Mouse (Mus musculus): ENCODE data around the gene Med24. TPM values are rescaled to one million over a fixed set of nuclear protein-coding genes. Genes with fewer than 3 reads are reported as not detected.
"Not testable (repeated sequence)": the region's sequence is repeated elsewhere in the genome, so short reads cannot be mapped to it uniquely, and the experiment has no call there.

Med24 gene
- polyA plus RNA-seq, 1 experiment from 2014 or later: 42.2 TPM

DNA sequence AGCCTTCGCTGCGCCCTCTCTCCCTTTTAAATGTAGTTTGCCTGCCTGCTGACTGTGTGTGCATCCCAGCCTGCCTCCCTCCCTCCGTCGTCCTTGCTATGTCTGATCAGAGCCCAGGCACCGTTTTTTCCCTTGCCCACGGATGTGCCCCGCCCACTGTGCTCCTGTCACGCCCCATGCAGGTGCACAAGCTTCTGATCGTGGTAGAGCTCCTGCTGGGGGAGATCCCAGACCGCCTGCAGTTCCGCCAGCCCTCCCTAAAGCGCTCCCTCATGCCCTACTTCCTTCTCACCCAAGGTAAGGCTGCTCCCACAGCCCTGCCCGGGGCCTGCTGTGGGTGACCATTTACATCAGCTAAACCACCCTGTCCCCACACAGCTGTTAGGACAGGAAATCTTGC is 36.0 kb downstream of the Med24 start:
- WGBS: 65% methylated on average over 13 of the region's 13 CpGs
- Histone ChIP-seq H3K27ac (ENCODE audit: low read length) (no peak overlapping the region), H3K9me3 (replicated peaks; ENCODE audit: control insufficient read depth, low read length) (no peaks in the 10 kb centered on the region), H3K27me3 (ENCODE audit: control insufficient read depth, insufficient read depth, low read length) (no peaks in the 10 kb centered on the region), H3K4me2 (ENCODE audit: low read depth, low read length) (no peak overlapping the region), H3K9ac (ENCODE audit: low read length) (no peak overlapping the region), H3K4me1 (ENCODE audit: control insufficient read depth, insufficient read depth, low read length) (no peaks in the 10 kb centered on the region), H3K36me3 (ENCODE audit: control insufficient read depth, insufficient read depth, low read length) (peaks cover 49% of the 10 kb centered on the region), H3K4me3 (replicated peaks; ENCODE audit: low read length) (no peak overlapping the region)
- ATAC-seq (ENCODE audit: insufficient read depth, low FRiP score): no peak

DNA sequence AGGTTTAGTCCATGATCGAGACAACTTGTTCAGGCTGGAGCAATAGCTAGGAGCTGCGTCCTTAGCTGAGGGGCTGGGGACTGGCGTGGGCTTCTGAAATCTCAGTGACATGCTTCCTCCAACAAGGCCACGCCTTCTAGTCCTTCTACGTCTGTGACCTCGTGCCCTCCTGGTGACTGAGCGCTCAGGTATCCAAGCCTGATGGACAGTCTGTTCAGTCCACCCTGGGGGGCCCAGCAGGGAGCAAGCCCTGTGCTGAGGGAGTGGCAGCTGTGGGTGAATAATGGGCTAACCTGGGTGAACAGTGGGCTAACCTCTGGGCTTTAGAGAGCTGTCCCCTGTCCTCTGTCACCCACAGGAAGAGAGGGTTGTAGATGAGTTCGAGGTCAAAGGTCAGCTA is 41.2 kb downstream of the Med24 start:
- Histone ChIP-seq H3K9ac (ENCODE audit: low read length) (no peak overlapping the region), H3K4me3 (replicated peaks; ENCODE audit: low read length) (no peak overlapping the region), H3K27ac (ENCODE audit: low read length) (no peak overlapping the region), H3K4me2 (ENCODE audit: low read depth, low read length) (no peak overlapping the region), H3K36me3 (ENCODE audit: control insufficient read depth, insufficient read depth, low read length) (peaks cover 46% of the 10 kb centered on the region), H3K9me3 (replicated peaks; ENCODE audit: control insufficient read depth, low read length) (no peaks in the 10 kb centered on the region), H3K27me3 (ENCODE audit: control insufficient read depth, insufficient read depth, low read length) (no peaks in the 10 kb centered on the region), H3K4me1 (ENCODE audit: control insufficient read depth, insufficient read depth, low read length) (peaks cover 9% of the 10 kb centered on the region)
- 0 out of 2 replicates have a peak, but pooled peaks have one; percentile 41 for ATAC-seq (ENCODE audit: insufficient read depth, low FRiP score)
- WGBS: 78% methylated on average over 8 of the region's 8 CpGs

DNA sequence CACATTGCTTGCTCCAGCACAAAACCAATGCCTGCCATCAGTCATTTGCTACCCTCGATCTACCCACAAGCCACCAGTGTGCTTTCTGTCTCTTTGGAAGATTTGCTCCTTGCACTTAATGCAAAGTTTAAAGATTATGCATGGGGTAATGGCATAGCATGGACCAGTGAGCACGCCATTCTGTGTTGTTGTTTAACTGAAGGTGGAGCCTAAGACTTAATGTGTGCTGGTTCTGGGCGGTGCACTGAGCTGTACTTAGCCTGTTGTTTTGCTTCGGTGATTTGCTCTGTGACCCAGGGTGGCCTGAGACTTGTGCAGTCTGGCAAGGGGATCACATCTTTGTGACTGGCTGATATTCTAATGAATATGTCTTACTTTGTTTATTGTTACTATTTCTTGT is 42.3 kb downstream of the Med24 start:
- Histone ChIP-seq H3K27ac (ENCODE audit: low read length) (no peak overlapping the region), H3K27me3 (ENCODE audit: control insufficient read depth, insufficient read depth, low read length) (no peaks in the 10 kb centered on the region), H3K9me3 (replicated peaks; ENCODE audit: control insufficient read depth, low read length) (no peaks in the 10 kb centered on the region), H3K36me3 (ENCODE audit: control insufficient read depth, insufficient read depth, low read length) (peaks cover 40% of the 10 kb centered on the region), H3K9ac (ENCODE audit: low read length) (no peak overlapping the region), H3K4me1 (ENCODE audit: control insufficient read depth, insufficient read depth, low read length) (peaks cover 9% of the 10 kb centered on the region), H3K4me2 (ENCODE audit: low read depth, low read length) (no peak overlapping the region), H3K4me3 (replicated peaks; ENCODE audit: low read length) (no peak overlapping the region)
- no peak for ATAC-seq (ENCODE audit: insufficient read depth, low FRiP score)
- 73% methylated on average over 4 of the region's 4 CpGs for WGBS

DNA sequence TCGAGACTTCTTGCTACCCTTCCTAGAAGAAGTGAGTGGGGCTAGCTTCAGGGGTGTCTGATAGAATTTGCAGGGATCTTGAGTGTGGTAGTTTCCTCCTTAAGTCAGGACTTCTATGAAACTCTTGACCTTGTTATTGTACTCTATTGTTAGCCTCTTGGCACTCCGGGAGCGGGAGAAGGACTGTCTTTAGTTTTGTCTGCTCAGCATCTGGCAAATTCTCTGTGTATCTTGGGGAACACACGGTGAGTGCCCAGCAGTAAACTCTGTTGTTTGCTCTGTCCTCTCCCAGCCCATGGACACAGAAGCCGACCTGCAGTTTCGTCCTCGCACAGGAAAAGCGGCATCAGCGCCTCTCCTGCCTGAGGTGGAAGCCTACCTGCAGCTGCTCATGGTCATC is 43.6 kb downstream of the Med24 start:
- no peaks in the 10 kb centered on the region for H3K9me3 ChIP-seq (replicated peaks; ENCODE audit: control insufficient read depth, low read length)
- H3K36me3 ChIP-seq (ENCODE audit: control insufficient read depth, insufficient read depth, low read length): peaks cover 26% of the 10 kb centered on the region
- WGBS: 88% methylated on average over 9 of the region's 9 CpGs
- no peaks in the 10 kb centered on the region for H3K27me3 ChIP-seq (ENCODE audit: control insufficient read depth, insufficient read depth, low read length)
- H3K4me3 ChIP-seq (replicated peaks; ENCODE audit: low read length): no peak overlapping the region
- peaks cover 12% of the 10 kb centered on the region for H3K4me1 ChIP-seq (ENCODE audit: control insufficient read depth, insufficient read depth, low read length)
- ATAC-seq (ENCODE audit: insufficient read depth, low FRiP score): no peak
- no peak overlapping the region for H3K9ac ChIP-seq (ENCODE audit: low read length)
- no peak overlapping the region for H3K4me2 ChIP-seq (ENCODE audit: low read depth, low read length)
- no peak overlapping the region for H3K27ac ChIP-seq (ENCODE audit: low read length)

DNA sequence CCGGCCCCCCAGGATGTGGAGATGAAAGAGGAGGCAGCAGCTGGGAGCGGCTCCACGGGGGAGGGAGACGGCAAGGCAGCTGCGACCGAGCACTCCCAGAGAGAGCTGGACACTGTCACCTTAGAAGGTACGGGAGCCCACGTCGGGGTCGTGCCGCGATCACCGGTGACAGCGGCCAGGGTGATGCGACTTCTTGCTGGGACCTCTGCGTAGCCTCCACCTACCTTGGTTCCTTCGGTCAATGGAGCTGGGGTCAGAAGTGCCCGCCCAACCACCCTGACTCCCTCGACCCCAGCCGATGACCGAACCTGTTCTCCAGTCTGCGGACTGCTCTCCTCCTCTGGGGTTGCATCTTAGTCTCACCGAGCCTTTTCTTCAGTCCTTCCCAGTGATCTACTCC is 46.4 kb downstream of the Med24 start:
- peak overlapping the region; percentile 86 for H3K4me2 ChIP-seq (ENCODE audit: low read depth, low read length)
- H3K4me3 ChIP-seq (replicated peaks; ENCODE audit: low read length): peak overlapping the region; percentile 96
- peaks cover 15% of the 10 kb centered on the region for H3K36me3 ChIP-seq (ENCODE audit: control insufficient read depth, insufficient read depth, low read length)
- WGBS: 1% methylated on average over 23 of the region's 23 CpGs
- no peaks in the 10 kb centered on the region for H3K27me3 ChIP-seq (ENCODE audit: control insufficient read depth, insufficient read depth, low read length)
- H3K9ac ChIP-seq (ENCODE audit: low read length): peak overlapping the region; percentile 97
- ATAC-seq (ENCODE audit: insufficient read depth, low FRiP score): no peak; the same call in 1 of the 2 replicates
- H3K27ac ChIP-seq (ENCODE audit: low read length): peak overlapping the region; percentile 80
- peaks cover 12% of the 10 kb centered on the region for H3K4me1 ChIP-seq (ENCODE audit: control insufficient read depth, insufficient read depth, low read length)
- H3K9me3 ChIP-seq (replicated peaks; ENCODE audit: control insufficient read depth, low read length): no peaks in the 10 kb centered on the region

DNA sequence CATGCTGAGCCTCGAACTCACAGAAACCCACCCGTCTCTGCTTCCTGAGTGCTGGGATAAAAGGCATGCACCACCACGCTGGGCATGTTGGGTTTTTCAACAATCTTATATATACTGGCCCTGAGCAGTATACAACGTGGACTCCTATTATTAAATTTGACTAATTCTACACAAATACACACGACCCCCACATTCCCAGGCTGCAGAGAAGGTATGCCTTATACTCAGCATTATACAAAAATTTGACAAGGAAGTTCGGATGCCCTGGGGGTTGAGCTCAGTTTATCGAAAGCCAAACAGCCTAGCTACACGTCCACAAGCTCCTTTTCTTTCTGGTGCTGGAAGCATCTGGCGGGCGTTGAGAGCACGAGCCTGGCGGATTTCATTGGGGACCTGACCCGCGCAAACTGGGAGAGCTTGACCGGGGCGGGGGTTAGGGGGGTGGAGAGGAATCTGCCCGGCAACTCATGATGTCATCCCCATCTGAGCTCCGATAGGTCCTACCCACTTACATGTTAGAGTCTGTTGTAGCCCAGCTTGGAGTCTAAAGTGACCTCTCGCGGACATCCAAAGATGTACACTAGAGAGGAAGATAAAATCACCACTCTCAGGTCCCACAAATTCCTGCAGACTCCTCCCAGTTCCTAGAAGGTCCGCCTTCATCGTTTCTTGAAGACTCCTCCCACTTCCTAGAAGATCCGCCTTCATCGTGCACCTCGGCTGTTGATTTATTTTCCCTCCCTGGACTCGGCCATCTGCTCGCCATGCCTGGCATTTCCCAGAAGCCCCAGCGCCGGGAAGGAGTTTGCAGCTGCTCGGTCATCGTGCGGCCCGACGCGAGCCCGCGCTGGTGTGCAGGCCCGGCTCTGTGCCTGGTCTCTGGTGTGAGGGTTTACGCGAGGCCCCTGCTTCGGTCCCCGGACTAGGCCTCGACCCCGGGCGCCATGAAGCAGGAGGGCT is 47.2 kb downstream of the Med24 start, which contains the start of gene Psmd3:
Gene Psmd3 (plus strand): TSS at position 769 of the 960 bp plus-strand sequence.
- Histone ChIP-seq H3K4me3 (replicated peaks; ENCODE audit: low read length) (peak within 1 kb of the TSS; percentile 96), H3K4me2 (ENCODE audit: low read depth, low read length) (peak within 1 kb of the TSS; percentile 86), H3K9me3 (replicated peaks; ENCODE audit: control insufficient read depth, low read length) (no peaks in the 10 kb centered on the region), H3K27me3 (ENCODE audit: control insufficient read depth, insufficient read depth, low read length) (no peaks in the 10 kb centered on the region), H3K9ac (ENCODE audit: low read length) (peak within 1 kb of the TSS; percentile 97), H3K27ac (ENCODE audit: low read length) (peak within 1 kb of the TSS; percentile 85), H3K36me3 (ENCODE audit: control insufficient read depth, insufficient read depth, low read length) (peaks cover 7% of the 10 kb centered on the region; the same call in 1 of the 2 replicates), H3K4me1 (ENCODE audit: control insufficient read depth, insufficient read depth, low read length) (peaks cover 12% of the 10 kb centered on the region)
- 4% methylated on average over 45 of the region's 45 CpGs for WGBS
- peak; percentile 95 for ATAC-seq (ENCODE audit: insufficient read depth, low FRiP score)

DNA sequence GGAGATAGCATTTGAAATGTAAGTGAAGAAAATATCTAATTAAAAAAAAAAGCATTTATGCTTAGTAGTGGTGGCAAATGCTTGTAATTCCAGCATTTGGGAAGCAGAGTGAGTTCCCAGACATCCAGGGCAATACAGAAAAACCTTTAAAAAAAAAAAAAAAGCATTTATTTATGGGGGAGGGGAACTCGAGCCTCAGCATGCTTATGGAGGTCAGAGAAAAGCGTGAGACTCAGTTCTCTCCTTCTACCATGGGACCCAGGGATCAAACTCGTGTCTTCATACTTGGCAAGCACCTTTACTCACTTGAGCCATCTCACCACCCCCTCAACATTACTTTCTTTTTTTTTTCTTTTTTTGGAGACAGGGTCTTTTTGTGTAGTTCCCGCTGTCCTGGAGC is 48.0 kb downstream of the Med24 start:
- no peak overlapping the region for H3K4me2 ChIP-seq (ENCODE audit: low read depth, low read length)
- ATAC-seq (ENCODE audit: insufficient read depth, low FRiP score): no peak
- 73% methylated on average over 4 of the region's 4 CpGs for WGBS
- no peak overlapping the region for H3K4me3 ChIP-seq (replicated peaks; ENCODE audit: low read length)
- H3K36me3 ChIP-seq (ENCODE audit: control insufficient read depth, insufficient read depth, low read length): peaks cover 4% of the 10 kb centered on the region; the same call in 1 of the 2 replicates
- H3K27me3 ChIP-seq (ENCODE audit: control insufficient read depth, insufficient read depth, low read length): no peaks in the 10 kb centered on the region
- H3K9ac ChIP-seq (ENCODE audit: low read length): no peak overlapping the region
- H3K9me3 ChIP-seq (replicated peaks; ENCODE audit: control insufficient read depth, low read length): no peaks in the 10 kb centered on the region
- no peak overlapping the region for H3K27ac ChIP-seq (ENCODE audit: low read length)
- peaks cover 12% of the 10 kb centered on the region for H3K4me1 ChIP-seq (ENCODE audit: control insufficient read depth, insufficient read depth, low read length)

DNA sequence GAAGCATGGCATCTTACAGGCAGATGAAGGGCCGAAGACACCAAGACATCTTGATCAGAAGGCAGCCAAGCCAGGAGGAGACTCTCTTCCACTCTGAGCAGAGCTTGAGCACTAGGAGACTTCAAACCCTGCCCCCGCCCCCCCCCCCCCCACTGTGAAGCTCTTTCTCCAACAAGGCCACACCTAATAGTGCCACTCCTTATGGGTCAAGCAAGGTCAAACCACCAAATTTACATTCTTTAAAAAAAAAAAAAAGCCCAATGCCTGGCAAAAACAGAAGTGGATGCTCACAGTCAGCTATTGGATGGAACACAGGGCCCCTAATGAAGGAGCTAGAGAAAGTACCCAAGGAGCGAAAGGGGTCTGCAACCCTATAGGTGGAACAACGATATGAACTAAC is 48.6 kb downstream of the Med24 start:
- not testable (repeated sequence) for H3K36me3 ChIP-seq (ENCODE audit: control insufficient read depth, insufficient read depth, low read length); H3K4me2 ChIP-seq (ENCODE audit: low read depth, low read length); H3K27ac ChIP-seq (ENCODE audit: low read length); H3K27me3 ChIP-seq (ENCODE audit: control insufficient read depth, insufficient read depth, low read length); H3K9ac ChIP-seq (ENCODE audit: low read length); ATAC-seq (ENCODE audit: insufficient read depth, low FRiP score); H3K4me3 ChIP-seq (replicated peaks; ENCODE audit: low read length); H3K9me3 ChIP-seq (replicated peaks; ENCODE audit: control insufficient read depth, low read length)
- 87% methylated on average over 4 of the region's 4 CpGs for WGBS
- peaks cover 12% of the 10 kb centered on the region for H3K4me1 ChIP-seq (ENCODE audit: control insufficient read depth, insufficient read depth, low read length)

DNA sequence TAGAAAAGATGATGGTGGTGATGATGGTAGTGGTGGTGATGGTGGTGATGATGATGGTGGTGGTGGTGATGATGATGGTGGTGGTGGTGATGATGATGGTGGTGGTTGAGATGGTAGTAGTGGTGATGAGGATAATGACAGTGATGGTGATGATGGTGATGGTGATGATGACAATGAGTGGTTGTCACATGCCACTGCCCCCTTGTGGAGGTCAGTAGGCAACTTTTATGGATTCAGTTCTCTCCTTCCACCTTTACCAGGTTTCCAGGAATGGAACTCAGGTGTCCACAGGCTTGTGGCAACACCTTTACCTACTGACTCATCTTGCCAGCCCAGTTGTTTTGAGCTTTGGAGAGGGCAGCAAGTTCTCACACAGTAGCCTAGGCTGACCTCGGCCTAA is 49.2 kb downstream of the Med24 start:
- ATAC-seq (ENCODE audit: insufficient read depth, low FRiP score): no peak
- H3K4me2 ChIP-seq (ENCODE audit: low read depth, low read length): no peak overlapping the region
- peaks cover 12% of the 10 kb centered on the region for H3K4me1 ChIP-seq (ENCODE audit: control insufficient read depth, insufficient read depth, low read length)
- no peak overlapping the region for H3K27ac ChIP-seq (ENCODE audit: low read length)
- no peaks in the 10 kb centered on the region for H3K9me3 ChIP-seq (replicated peaks; ENCODE audit: control insufficient read depth, low read length)
- 97% methylated on average over 1 of the region's 1 CpGs for WGBS
- H3K4me3 ChIP-seq (replicated peaks; ENCODE audit: low read length): no peak overlapping the region
- no peak overlapping the region for H3K9ac ChIP-seq (ENCODE audit: low read length)
- H3K36me3 ChIP-seq (ENCODE audit: control insufficient read depth, insufficient read depth, low read length): no peaks in the 10 kb centered on the region
- no peaks in the 10 kb centered on the region for H3K27me3 ChIP-seq (ENCODE audit: control insufficient read depth, insufficient read depth, low read length)

Data from stomach, embryonic 16.5 days (tissue).